Mouse (Mus musculus) adipocyte (in vitro differentiated cells): Measurements from ENCODE around the gene Polr2e.
A peak's percentile ranks its signal among the peaks of the same experiment; 100 is the strongest.

Experiments
- DNase-seq: peaks from one replicate; pipeline ENCODE4 v3.0.0-alpha.2; 2016; ENCODE audit warnings: low spot score

Polr2e gene

DNA sequence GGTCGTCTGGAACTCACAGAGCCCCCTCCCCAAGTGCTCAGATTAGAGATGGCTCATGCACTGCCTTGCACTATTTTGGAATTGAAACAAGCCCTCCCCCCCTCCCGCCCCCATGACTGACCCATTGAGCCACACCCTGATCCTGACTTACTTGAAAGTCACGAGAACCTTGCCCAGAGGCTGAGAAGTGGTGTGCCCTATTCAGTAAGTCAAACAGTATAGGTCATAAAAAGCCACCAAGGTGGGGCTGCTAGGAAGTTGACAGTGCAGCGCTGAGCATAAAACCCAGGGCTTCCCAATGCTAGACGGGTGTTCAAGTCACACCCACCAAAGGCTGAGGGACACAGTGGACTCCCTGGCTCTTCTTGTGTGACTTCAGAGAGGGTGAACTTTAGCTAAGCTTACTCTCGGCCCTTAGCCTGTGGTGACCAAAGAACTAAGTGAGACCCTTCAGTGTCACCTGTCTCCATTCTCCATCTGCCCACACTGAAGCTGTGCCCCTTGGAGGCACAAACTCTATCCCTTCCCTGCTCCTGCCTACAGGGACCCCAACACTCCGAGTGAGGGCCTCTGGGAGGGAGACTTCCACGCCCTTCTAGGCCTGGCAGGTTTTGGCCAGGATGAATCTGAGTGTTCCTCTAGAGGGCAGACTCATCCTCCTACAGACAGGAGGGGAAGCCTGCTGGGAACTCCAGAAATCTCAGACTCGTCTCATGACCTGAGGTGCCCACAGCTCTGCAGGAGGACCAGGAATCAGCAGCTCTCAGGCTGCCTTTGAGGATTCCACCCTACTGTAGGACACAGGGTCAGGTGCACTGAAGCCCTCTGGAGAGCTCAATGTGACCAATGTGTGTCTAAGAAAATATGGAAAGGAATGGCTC, 5.8 kb downstream of the Polr2e start:
- peak; percentile 79 for DNase-seq

GRCm38 (mm10) chr10:80032799-80033480, 6.7 kb downstream of the Polr2e start:
- DNase-seq = no peak

- DNase-seq = no peak
These were observed 8.9 kb downstream of the Polr2e start for GRCm38 (mm10) chr10:80030736-80031135.

- no peak for DNase-seq
These were observed 9.4 kb downstream of the Polr2e start for GRCm38 (mm10) chr10:80030191-80030590.

GRCm38 (mm10) chr10:80028521-80028846, 11.1 kb downstream of the Polr2e start:
- DNase-seq = no peak

DNA sequence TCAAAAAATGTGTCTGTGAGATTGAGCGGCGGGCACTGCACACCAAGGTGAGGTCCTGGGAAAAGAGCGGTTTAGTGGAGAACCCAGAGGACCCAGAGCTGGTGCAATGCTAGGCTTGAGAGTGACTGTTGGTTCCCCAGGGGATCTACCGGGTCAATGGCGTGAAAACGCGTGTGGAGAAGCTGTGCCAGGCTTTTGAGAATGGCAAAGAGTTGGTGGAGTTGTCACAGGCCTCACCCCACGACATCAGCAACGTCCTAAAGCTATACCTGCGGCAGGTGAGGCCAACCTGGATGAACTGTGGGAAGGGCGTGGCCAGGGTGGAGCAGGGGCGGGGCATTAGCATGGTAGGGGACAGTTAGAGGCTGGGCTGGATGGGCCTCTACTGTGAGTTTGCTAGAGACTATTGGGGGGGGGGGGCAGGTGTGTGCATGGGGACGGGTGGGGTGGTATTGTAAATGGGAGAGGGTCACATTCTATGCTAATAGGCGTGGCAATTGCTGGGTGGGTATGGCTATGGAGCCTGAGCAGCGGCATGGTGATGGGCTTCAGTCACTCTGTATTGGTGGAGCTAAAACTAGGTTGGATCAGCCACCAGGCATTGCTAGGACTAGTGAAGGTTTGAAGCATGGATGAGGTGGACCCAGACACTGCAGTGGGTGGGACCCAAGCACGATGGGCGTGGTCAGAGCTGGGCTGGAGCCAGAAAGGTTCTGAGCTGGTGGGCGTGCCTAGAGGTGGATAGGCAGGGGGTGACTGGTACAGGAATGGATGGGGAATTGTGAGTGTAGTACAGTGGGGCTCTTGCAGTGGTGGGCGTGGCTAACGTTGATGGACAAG, 11.7 kb downstream of the Polr2e start:
- no peak for DNase-seq

- no peak for DNase-seq
These were observed 13.7 kb downstream of the Polr2e start for GRCm38 (mm10) chr10:80025889-80026288.

- DNase-seq = no peak
These were observed 14.1 kb downstream of the Polr2e start for GRCm38 (mm10) chr10:80025463-80025862.

GRCm38 (mm10) chr10:80025044-80025347, 14.6 kb downstream of the Polr2e start:
- DNase-seq = no peak

DNA sequence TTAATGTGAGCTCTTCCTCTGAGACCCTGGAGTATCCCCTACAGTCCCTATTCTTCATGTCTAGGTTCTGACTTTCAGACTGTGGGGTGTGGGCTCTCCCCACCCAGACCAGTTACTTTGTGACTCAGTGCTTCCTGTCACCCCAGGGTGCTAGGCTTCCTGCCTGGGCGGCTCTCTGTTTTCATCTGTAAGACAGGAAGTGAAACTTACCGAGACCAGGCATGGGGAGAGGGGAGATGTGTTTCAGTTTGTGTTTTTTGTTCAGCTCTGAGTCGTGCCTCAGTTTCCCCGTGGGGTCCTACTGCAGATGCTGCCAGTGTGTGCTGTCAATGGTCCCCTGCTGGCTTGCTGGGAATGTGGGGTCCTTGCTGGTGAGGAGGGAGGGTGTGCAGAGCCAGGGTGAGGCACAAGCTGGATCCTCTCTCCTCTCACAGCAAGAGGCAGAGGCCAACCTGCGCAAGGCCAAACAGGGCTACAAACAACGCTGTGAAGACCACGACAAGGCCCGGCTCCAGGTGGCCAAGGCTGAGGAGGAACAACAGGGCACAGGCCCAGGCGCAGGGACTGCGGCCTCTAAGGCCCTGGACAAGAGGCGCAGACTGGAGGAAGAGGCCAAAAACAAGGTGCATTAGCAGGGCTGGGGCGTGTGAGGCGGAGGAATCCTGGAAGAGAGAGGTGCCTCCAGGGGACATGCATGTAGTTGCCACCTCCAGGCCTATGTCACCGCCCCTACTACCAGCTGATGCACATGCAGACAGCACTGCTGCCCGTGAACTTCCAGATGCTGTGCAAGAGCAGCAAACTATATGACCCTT, 15.2 kb downstream of the Polr2e start:
- no peak for DNase-seq

GRCm38 (mm10) chr10:80023758-80024157, 15.8 kb downstream of the Polr2e start:
- no peak for DNase-seq

- DNase-seq = no peak
These were observed 16.8 kb downstream of the Polr2e start for GRCm38 (mm10) chr10:80022806-80023205.

DNA sequence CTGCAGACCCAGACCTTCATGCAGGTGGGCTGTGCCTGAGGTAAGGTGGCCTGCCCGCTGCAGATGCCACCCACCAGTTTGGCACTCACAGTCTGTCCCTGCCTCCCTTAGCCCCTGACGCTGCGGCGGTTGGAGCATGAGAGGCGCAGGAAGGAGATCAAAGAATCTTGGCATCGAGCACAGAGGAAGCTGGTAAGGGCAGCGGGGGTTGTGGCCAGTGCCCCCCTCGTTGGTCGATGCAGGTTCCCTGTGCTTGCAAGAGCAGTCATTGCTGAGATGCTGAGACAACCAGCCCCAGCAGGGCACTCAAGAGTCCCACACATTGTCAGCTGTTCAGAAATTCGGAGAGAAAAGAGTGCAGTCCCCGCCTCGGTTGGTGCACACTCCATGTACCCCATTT, 17.4 kb downstream of the Polr2e start:
- DNase-seq = no peak

DNA sequence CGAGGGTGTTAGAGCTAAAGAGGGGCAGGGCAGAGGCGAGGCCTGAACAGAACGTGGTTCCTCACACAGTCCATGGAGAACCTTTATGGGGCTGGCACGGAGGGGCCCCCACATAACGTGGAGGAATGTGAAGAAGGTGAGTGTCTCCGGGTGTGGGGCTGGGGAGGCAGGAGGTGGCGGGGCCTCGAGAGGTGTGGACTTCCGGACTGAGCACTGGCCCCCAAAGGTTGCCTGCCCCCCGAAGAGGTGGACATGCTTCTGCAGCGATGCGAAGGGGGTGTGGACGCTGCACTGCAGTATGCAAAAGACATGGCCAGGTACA, 18.3 kb downstream of the Polr2e start:
- DNase-seq = no peak

DNA sequence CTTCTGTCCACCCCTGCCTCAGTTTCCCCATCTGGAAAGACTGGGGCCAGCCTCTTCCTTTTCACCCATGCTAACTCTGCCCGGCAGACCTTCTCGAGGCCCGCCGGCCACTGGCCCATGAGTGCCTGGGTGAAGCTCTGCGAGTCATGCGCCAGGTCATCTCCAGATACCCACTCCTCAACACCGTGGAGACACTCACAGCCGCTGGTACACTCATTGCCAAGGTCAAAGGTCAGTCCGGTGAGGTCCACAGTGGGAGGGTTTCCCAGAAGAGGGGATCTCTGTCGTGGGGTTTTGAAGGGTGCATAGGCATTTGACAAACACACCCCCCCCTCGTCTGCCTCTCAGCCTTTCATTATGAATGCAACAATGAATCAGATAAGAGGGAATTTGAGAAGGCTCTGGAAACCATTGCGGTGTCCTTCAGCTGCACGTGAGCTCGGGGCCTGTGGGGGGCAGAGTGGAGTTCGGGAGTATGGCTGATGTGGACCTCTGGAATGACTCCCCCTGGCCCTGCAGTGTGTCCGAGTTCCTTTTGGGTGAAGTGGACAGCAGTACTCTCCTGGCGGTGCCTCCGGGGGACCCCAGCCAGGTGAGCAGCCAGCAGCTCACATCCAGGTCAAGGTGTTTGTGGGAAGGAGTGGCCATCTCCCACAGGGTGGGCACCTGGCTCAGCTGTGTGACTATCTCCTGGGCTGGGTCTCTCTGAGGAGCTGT, 18.8 kb downstream of the Polr2e start:
- no peak for DNase-seq

DNA sequence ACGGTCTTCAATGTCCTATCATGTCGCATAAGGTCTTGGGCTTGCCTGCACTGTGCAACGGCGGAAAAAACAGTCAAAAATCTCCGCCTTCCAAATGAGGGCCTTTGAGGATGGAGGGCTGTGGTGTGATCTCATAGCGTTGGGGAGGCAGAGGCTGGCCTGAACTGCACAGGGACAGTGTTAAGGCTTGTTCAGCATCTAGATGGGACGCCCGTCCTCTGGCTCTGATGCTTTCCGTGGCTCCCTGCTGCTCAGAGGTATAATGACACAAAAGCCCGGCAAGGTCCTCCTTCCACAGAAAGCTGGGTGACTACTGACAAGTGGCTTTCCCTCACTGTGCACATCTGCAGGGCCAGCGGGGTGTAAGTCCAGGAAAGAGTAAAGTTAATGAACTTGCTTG, 19.4 kb downstream of the Polr2e start:
- DNase-seq = no peak

DNA sequence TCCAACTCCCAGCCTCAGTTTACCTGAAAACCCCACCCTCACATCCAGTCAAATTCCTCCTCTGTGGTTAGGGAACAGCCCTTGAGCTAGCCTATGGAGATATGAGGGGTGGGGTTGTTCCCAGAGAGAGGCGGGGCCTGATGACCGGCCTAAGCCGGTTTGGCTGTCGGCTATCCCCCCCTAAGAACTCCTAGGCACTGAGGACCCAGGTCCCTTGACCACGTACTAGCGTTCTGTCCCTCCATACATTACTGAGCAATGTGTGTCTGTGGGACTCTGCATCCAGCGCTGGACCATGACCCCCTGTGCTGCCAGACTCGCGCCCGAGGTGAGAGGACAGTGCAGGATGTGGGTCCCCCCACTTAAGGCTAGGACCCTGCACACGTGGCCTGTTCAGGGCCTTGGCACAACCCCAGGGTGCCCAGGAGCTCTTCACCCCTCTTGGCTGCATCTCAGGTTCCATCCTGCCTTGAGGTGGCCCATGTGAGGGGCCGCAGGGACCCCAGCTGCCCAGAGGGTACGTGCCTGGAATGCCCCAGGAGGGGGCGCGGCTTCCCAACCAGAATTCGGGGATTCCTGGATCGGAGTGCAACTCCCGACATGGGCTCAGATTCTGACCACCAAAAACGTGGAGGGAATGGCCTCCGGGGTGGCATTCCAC, 20.0 kb downstream of the Polr2e start:
- DNase-seq = no peak

DNA sequence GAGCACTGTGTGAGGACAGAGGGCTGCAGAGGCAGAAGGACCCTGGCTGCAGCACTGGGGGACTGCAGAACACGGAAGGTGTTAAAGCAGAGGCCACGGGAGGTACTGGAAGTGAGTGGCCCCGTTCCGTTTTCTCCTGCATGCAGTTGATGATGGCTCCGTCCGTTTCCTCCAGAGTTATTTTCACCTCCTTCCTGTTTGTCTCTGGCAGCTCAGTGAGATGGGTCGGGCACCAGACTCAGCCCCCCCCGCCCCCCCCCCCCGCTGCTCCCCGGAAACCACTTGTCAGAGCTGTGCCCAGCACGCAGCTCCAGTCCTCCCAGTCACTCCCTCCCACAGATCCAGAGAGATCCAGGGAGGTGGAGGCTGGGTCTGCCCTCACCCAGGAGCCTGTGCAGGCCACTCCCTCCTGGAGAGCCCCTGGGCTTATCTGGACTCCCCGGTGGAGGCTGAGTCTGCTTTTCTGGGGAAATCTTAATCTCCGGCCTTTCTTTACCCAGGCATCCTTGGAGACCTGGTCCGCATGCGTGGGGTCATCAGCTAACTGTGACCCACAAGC, 20.8 kb downstream of the Polr2e start:
- DNase-seq = no peak

- DNase-seq = no peak
These were observed 21.8 kb downstream of the Polr2e start for GRCm38 (mm10) chr10:80017771-80018170.

- DNase-seq = no peak
These were observed 22.2 kb downstream of the Polr2e start for GRCm38 (mm10) chr10:80017361-80017760.

GRCm38 (mm10) chr10:80016931-80017330, 22.7 kb downstream of the Polr2e start:
- no peak for DNase-seq
